15 mouse cellular contexts compared by ENCODE assay signal in genomic region chr8:119439424-119439823, GRCm38 (mm10). TPM values are rescaled to one million over a fixed set of nuclear protein-coding genes. Genes with fewer than 3 reads are reported as not detected.
A peak's percentile ranks its signal among the peaks of the same experiment; 100 is the strongest.
DNase-seq lines count a peak whose midpoint lies in the region; ATAC-seq and TF ChIP-seq lines count a peak whose summit lies in the region.
"Had no signal": no experiment of that assay in that cellular context is flagged by ENCODE, and none has a peak within 500 bp of the region (broad histone marks: within the 10 kb centered on the region; RNA-seq: fewer than 3 reads in every experiment).

No protein-coding gene starts in this region.

- H3K79me2 ChIP-seq in C2C12 (ENCODE audit: control insufficient read depth, insufficient read depth): peaks cover 49% of the 10 kb centered on the region

- DNase-seq in hindbrain, embryonic 10.5 days (ENCODE audit: low spot score): no peak
- no peak for DNase-seq in liver, postnatal 0 days
- no peak for DNase-seq in right cerebral cortex, postnatal 36 days (ENCODE audit: low spot score in 2 of 2)
- DNase-seq in layer of hippocampus, adult 9-11 months: no peak
- DNase-seq: cerebellum, adult 11 months; gastrocnemius, postnatal 14 days; heart, postnatal 36 days; lung, postnatal 36 days; right cerebral cortex, postnatal 14 days had no signal

- H3K4me1 ChIP-seq in hindbrain, embryonic 10.5 days (replicated peaks): peaks cover 45% of the 10 kb centered on the region
- peaks cover 9% of the 10 kb centered on the region for H3K4me1 ChIP-seq in hindbrain, embryonic 16.5 days (ENCODE audit: control insufficient read depth, insufficient read depth, low read depth, low read length)
- H3K4me1 ChIP-seq in intestine, embryonic 15.5 days (replicated peaks): peaks cover 44% of the 10 kb centered on the region
- peaks cover 26% of the 10 kb centered on the region for H3K4me1 ChIP-seq in liver, postnatal 0 days (ENCODE audit: insufficient read depth)

- WGBS in hindbrain, embryonic 10.5 days: 94% methylated on average over 2 of the region's 2 CpGs
- WGBS in hindbrain, embryonic 16.5 days: 89% methylated on average over 2 of the region's 2 CpGs
- 84% methylated on average over 2 of the region's 2 CpGs for WGBS in intestine, embryonic 15.5 days
- WGBS in liver, postnatal 0 days (ENCODE audit: insufficient replicate concordance): 67% methylated on average over 2 of the region's 2 CpGs

- no peak overlapping the region for H3K4me3 ChIP-seq in hindbrain, embryonic 10.5 days
- no peak overlapping the region for H3K4me3 ChIP-seq in hindbrain, embryonic 16.5 days (ENCODE audit: low read length)
- peak overlapping the region; percentile 2 for H3K4me3 ChIP-seq in C2C12 (ENCODE audit: insufficient read depth, poor library complexity, severe bottlenecking)
- no peak overlapping the region for H3K4me3 ChIP-seq in intestine, embryonic 15.5 days (replicated peaks)
- H3K4me3 ChIP-seq in liver, postnatal 0 days (ENCODE audit: low read depth, low read length): peak overlapping the region; percentile 56
- H3K4me3 ChIP-seq: heart, embryonic 10.5 days; midbrain, embryonic 12.5 days had no signal

- H3ac ChIP-seq in C2C12 (ENCODE audit: control insufficient read depth, insufficient read length, low read depth): peak overlapping the region; percentile 9

- H3K27me3 ChIP-seq in hindbrain, embryonic 10.5 days (ENCODE audit: insufficient read depth, poor library complexity, severe bottlenecking): peaks cover 42% of the 10 kb centered on the region
- H3K27me3 ChIP-seq in hindbrain, embryonic 16.5 days (replicated peaks; ENCODE audit: control insufficient read depth, insufficient read depth, low read length): no peaks in the 10 kb centered on the region
- no peaks in the 10 kb centered on the region for H3K27me3 ChIP-seq in C2C12 (ENCODE audit: control insufficient read depth, insufficient read depth, insufficient read length)
- H3K27me3 ChIP-seq in intestine, embryonic 15.5 days (replicated peaks): no peaks in the 10 kb centered on the region
- no peaks in the 10 kb centered on the region for H3K27me3 ChIP-seq in liver, postnatal 0 days (ENCODE audit: insufficient read depth, low read length)

- no peak overlapping the region for H3K9ac ChIP-seq in hindbrain, embryonic 16.5 days (ENCODE audit: low read depth, low read length)
- no peak overlapping the region for H3K9ac ChIP-seq in intestine, embryonic 15.5 days
- H3K9ac ChIP-seq in liver, postnatal 0 days (replicated peaks): peak overlapping the region; percentile 78
- H3K9ac ChIP-seq: midbrain, embryonic 12.5 days had no signal

- TF ChIP-seq EP300 in liver, postnatal 0 days (IDR thresholded peaks at IDR 0.05; ENCODE audit: low read depth): no peak

- H3K27ac ChIP-seq in hindbrain, embryonic 10.5 days: 0 out of 2 replicates have a peak overlapping the region, but pooled peaks have one; percentile 13
- H3K27ac ChIP-seq in hindbrain, embryonic 16.5 days (ENCODE audit: low read depth, low read length): no peak overlapping the region
- no peak overlapping the region for H3K27ac ChIP-seq in intestine, embryonic 15.5 days
- H3K27ac ChIP-seq in liver, postnatal 0 days (ENCODE audit: low read depth): peak overlapping the region; percentile 94; the same call in 1 of the 2 replicates
- H3K27ac ChIP-seq: heart, embryonic 10.5 days; midbrain, embryonic 12.5 days had no signal

- TF ChIP-seq CTCF in C2C12 (IDR thresholded peaks at IDR 0.05; ENCODE audit: control insufficient read depth, insufficient read depth, insufficient read length): no peak
- no peak for TF ChIP-seq CTCF in liver, postnatal 0 days (IDR thresholded peaks at IDR 0.05; ENCODE audit: low read depth)

- H3K9me3 ChIP-seq in hindbrain, embryonic 10.5 days: no peaks in the 10 kb centered on the region
- H3K9me3 ChIP-seq in hindbrain, embryonic 16.5 days (ENCODE audit: control insufficient read depth, low read length): no peaks in the 10 kb centered on the region
- no peaks in the 10 kb centered on the region for H3K9me3 ChIP-seq in intestine, embryonic 15.5 days
- no peaks in the 10 kb centered on the region for H3K9me3 ChIP-seq in liver, postnatal 0 days (ENCODE audit: low read length)
- H3K9me3 ChIP-seq: heart, embryonic 10.5 days; midbrain, embryonic 12.5 days had no signal

- no peak for ATAC-seq in hindbrain, embryonic 16.5 days
- no peak for ATAC-seq in intestine, embryonic 15.5 days
- ATAC-seq in liver, postnatal 0 days: no peak
- ATAC-seq: forebrain, embryonic 16.5 days had no signal

- H3K4me2 ChIP-seq in hindbrain, embryonic 16.5 days (ENCODE audit: low read length): no peak overlapping the region
- H3K4me2 ChIP-seq in intestine, embryonic 15.5 days (replicated peaks): peak overlapping the region; percentile 46; the same call in 1 of the 2 replicates
- peak overlapping the region; percentile 71 for H3K4me2 ChIP-seq in liver, postnatal 0 days (ENCODE audit: low read depth, low read length)
- H3K4me2 ChIP-seq: midbrain, embryonic 12.5 days had no signal

- no peaks in the 10 kb centered on the region for H3K36me3 ChIP-seq in hindbrain, embryonic 10.5 days
- no peaks in the 10 kb centered on the region for H3K36me3 ChIP-seq in hindbrain, embryonic 16.5 days (ENCODE audit: control insufficient read depth, insufficient read depth, low read length)
- H3K36me3 ChIP-seq in C2C12 (ENCODE audit: control insufficient read depth, insufficient read depth): peaks cover 40% of the 10 kb centered on the region
- no peaks in the 10 kb centered on the region for H3K36me3 ChIP-seq in intestine, embryonic 15.5 days
- H3K36me3 ChIP-seq in liver, postnatal 0 days (replicated peaks; ENCODE audit: insufficient read depth, low read length): peaks cover 33% of the 10 kb centered on the region
- H3K36me3 ChIP-seq: heart, embryonic 10.5 days; midbrain, embryonic 12.5 days had no signal

- H3K79me3 ChIP-seq in C2C12 (ENCODE audit: low read depth): peaks cover 26% of the 10 kb centered on the region

TF ChIP-seq in C2C12, 6 proteins besides CTCF, POLR2A, EP300 and RAD21:
- TF ChIP-seq MYOD1 (IDR thresholded peaks at IDR 0.05; ENCODE audit: control insufficient read depth, insufficient read length, low read depth) (no peak), USF1 (IDR thresholded peaks at IDR 0.05; ENCODE audit: low read depth) (no peak)

RNA-seq across cellular contexts. Expression of gene Osgin1, which starts 5.5 kb away (rescaled TPM):
- 0.30 and 0.36 TPM in 2 replicates for polyA plus RNA-seq in hindbrain, embryonic 10.5 days (2016; fragmentation: Nextera tagmentation; extraction: Ambion mirVana)
- 0.26 and 0.63 TPM in 2 replicates for polyA plus RNA-seq in hindbrain, embryonic 16.5 days (2015; fragmentation: Nextera tagmentation; extraction: Ambion mirVana)
- polyA plus RNA-seq in C2C12 (2012; fragmentation: generic; extraction: Trizol): 18.1 TPM
- 3.8 and 5.7 TPM in 2 replicates for polyA plus RNA-seq in intestine, embryonic 15.5 days (2015; fragmentation: Nextera tagmentation; extraction: Ambion mirVana)
- 138 and 168 TPM in 2 replicates for polyA plus RNA-seq in liver, postnatal 0 days (2015; fragmentation: Nextera tagmentation; extraction: Ambion mirVana)

RNA-seq across cellular contexts. Expression of gene Necab2, which starts 7.1 kb away (rescaled TPM):
- 9.0 and 14.0 TPM in 2 replicates for polyA plus RNA-seq in hindbrain, embryonic 10.5 days (2016; fragmentation: Nextera tagmentation; extraction: Ambion mirVana)
- 52.2 and 56.9 TPM in 2 replicates for polyA plus RNA-seq in hindbrain, embryonic 16.5 days (2015; fragmentation: Nextera tagmentation; extraction: Ambion mirVana)
- polyA plus RNA-seq in C2C12 (2012; fragmentation: generic; extraction: Trizol): not detected
- polyA plus RNA-seq in intestine, embryonic 15.5 days (2015; fragmentation: Nextera tagmentation; extraction: Ambion mirVana): 1.9 TPM in 2 replicates
- 0.14 TPM in 1 of 2 replicates, not detected in the other for polyA plus RNA-seq in liver, postnatal 0 days (2015; fragmentation: Nextera tagmentation; extraction: Ambion mirVana)

RNA-seq across cellular contexts. Expression of gene Mlycd, which starts 44.7 kb away (rescaled TPM):
- 11.5 and 13.5 TPM in 2 replicates for polyA plus RNA-seq in hindbrain, embryonic 10.5 days (2016; fragmentation: Nextera tagmentation; extraction: Ambion mirVana)
- 16.1 and 16.5 TPM in 2 replicates for polyA plus RNA-seq in hindbrain, embryonic 16.5 days (2015; fragmentation: Nextera tagmentation; extraction: Ambion mirVana)
- polyA plus RNA-seq in C2C12 (2012; fragmentation: generic; extraction: Trizol): 7.5 TPM
- polyA plus RNA-seq in intestine, embryonic 15.5 days (2015; fragmentation: Nextera tagmentation; extraction: Ambion mirVana): 19.2 and 22.5 TPM in 2 replicates
- 37.0 and 44.4 TPM in 2 replicates for polyA plus RNA-seq in liver, postnatal 0 days (2015; fragmentation: Nextera tagmentation; extraction: Ambion mirVana)

Comparison
In these comparisons a context has a peak if more than half of its experiments do, and no peak if none do; other contexts are left out.
1. H3K27ac ChIP-seq: peak in hindbrain, embryonic 10.5 days (single experiment) and liver, postnatal 0 days (single experiment); none in hindbrain, embryonic 16.5 days (single experiment) and intestine, embryonic 15.5 days (single experiment).
2. H3K4me3 ChIP-seq: peak in C2C12 (single experiment) and liver, postnatal 0 days (single experiment); none in hindbrain, embryonic 10.5 days (single experiment), hindbrain, embryonic 16.5 days (single experiment) and intestine, embryonic 15.5 days (single experiment).